Mouse (Mus musculus) c-Kit-positive CD71-negative TER-119-negative erythroid progenitor cells, embryonic 14.5 days (primary cell): ENCODE results near the gene Zscan20.

Experiments used
- DNase-seq: peaks from one replicate; pipeline ENCODE4 v3.0.0-alpha.2; 2013; ENCODE audit warnings: low read depth

Zscan20 gene

DNA sequence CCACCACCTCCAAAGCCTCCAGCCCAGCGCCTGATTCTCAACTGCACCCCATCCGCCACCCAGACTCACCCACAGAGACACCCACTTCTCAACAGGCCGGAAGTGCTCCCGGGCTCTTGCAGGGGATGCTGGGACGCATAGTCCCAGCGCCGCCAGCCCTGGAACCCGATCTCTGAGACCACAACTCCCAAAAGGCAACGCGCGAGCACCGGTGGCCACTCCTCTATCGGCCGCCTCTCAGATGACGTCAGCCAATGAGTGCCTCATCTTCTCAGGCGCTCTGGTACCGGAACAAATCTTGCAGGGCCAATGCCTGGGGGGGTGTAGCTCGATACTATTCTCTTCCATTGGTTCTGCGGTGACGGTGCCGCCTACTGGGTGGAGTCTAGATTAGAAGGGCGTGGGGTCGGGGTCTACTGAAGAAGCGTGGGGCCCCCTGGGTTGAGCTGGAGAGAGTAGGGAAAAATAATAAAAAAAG lies at the start of gene Zscan20:
Gene Zscan20, minus strand, starts transcription at position 174 of the 478 bp plus-strand sequence.
- DNase-seq, result peak; percentile 96

GRCm38 (mm10) chr4:128655446-128655845 lies 45.5 kb upstream of the Zscan20 start:
- DNase-seq, result no peak

- DNase-seq, result peak; percentile 86
Observed at GRCm38 (mm10) chr4:128654505-128655381, 44.8 kb upstream of the Zscan20 start, which contains the start of gene Phc2. TSS of gene Phc2 (plus strand) at chr4:128654702.

DNA sequence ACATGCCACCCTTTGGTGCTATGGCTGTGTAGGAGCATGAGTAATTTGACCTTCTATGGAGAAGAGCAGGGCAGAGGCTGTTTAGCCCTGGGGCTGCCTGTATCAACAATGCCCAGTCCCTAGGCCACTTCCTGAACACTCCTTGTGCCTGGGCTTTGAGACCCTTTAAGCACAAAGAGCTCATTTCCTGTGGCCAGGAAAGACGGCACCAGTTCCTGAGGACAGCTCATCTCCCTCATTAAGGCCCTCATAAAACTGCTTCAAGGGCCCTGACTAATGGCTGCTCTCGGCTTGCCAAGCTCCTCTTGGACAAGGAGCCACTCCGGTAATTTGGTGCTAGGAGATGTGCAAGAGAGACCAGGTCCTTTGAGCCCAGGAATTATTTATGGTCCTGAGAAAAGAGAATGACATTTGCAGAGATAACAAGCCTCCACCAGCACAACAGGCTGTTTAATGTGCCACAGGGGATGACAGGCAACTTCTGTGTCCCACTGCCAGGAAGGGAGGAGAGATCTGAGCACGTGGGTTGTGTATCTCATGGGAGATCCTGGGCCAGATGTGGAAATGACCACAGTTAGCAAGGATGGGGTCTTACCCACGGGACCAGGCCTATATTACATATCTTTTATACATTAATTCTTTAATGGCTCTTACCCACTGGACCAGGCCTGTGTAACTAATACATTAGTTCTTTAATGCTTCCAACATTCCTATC lies 42.8 kb upstream of the Zscan20 start:
- no peak for DNase-seq

GRCm38 (mm10) chr4:128651530-128651929 lies 41.6 kb upstream of the Zscan20 start:
- DNase-seq, result no peak

DNA sequence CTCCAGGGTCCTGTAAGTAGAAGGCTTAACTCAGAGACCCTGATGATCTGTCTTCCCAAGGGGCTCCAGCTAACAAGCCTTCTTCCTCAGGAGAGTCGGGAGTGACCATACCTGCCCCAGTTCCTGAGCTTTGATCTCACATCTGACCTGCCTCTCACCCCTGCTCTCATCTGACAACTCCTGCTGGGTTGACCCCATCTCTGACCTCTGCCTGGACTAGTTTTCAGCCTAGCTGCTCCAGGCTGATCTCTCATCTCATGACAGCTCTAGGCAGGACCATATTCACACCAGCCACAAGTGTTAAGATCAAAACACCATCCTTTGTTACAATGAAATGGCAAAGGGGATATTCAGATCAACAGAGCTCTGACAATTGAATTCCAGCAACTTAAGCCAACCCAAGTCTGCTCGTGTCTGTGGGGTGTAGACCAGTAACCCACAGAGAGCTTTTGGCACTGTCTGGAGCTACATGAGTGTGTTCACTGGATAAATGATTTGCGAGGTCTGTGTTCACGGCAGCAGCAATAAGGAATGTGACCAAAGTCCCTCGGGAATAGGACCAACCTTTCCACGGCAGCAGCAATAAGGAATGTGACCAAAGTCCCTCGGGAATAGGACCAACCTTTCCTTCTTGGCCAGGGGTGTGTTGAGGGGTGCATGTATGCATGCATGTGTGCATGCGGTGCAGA lies 38.8 kb upstream of the Zscan20 start:
- no peak for DNase-seq

DNA sequence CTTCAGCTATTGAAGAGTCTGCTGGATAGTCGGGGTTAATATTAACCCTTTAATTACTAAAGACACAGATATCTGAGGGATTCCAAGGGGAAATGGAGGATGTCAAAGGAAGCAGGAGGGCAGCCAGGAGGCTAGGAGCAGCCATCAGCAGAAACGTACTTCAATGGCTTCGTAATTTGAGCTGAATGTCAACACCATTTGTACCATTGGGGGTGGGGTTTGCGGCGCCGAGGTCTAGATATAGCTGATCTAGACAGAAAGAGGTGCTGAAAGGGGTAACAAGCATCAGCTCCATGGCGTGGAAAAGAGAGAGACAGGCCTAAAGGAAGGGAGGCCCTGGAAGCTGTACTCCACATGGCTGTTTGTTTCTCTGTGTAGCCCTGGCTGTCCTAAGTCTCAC lies 36.9 kb upstream of the Zscan20 start:
- DNase-seq, result no peak

- no peak for DNase-seq
Observed at GRCm38 (mm10) chr4:128645896-128646295, 36.0 kb upstream of the Zscan20 start.

DNA sequence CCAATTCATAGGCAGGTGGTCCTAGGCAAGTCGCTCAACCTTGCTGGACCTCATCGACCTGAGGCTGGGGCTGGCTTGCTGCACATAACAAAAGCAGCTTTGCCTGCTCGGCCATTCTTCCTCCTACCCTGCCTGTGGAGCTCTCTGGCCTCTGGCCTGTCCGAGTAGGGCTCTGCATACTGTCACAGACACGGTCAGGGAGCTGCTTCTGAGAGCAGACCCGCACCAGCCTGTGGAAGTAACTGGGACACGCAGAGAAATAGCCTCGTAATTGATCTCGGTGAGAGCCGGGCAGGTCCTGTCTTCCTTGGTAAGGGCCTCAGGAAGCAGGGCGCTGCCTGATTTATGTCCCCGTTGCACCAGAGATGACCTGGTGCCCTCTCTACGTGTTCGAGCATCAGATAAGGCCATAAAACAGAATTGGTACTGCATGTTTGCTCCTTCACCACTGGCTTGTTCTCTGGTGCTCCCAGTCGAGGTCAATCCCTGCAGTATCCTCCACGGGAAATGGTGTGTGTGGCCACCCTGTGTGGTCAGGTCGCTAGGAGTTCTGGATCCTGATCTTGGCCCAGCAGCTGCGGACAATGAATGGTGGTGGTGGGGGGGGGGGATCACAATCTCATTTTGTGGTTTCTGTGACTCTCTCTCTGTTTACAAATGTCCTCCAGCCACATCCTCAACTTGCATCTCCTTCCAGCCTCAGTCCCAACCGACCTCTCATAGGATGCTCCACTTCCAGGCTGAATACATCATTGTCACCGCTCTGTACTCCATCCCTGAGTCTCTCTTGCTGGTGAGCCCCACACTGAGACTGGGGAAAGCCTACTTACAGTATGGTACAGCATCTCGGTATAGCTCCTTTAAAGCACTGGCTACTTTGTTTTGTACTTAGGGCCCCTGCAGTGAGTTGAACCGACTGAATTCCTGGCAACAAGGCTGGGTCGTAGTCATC lies 32.1 kb upstream of the Zscan20 start:
- DNase-seq, result no peak

- no peak for DNase-seq
Observed at GRCm38 (mm10) chr4:128638265-128638923, 28.5 kb upstream of the Zscan20 start.

- DNase-seq, result no peak
Observed at GRCm38 (mm10) chr4:128637250-128637649, 27.4 kb upstream of the Zscan20 start.

- no peak for DNase-seq
Observed at GRCm38 (mm10) chr4:128635894-128636585, 26.1 kb upstream of the Zscan20 start.

DNA sequence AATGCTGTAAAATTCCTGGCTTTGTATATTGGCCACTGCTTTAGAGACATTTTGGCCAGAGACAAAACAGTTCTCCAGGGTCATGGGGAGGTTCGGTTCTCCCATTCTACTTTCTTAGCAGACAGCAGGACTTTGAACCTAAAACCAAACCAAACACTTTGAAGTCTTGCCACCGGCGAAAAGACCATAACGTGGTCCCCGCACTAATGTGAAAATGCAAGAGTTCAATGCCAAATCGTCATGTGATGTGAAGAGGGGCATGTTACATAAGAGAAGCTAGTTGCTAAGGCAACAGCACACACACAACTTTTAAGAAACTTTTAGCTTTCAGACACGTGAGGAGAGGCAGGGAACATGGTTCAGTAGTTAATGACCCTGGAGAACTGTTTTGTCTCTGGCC lies 25.6 kb upstream of the Zscan20 start:
- no peak for DNase-seq

- no peak for DNase-seq
Observed at GRCm38 (mm10) chr4:128621109-128621508, 11.2 kb upstream of the Zscan20 start.

DNA sequence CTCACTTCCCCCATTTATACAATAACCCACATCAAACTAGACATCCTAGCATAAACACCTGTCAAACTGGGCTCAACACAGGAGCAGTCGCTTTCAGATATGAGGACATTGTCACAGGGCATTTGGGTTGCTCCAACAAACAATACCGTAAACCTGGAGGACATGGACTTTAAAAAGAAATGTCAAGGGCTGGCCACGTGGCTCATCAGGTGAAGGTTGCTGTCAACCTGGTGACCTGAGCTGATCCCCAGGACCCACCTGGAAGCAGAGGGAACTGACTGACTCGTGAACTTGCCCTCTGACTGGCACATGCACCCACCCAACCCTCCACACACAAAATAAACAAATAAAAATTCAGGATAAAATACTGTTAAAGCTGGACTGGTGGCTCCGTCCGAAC lies 10.7 kb upstream of the Zscan20 start:
- no peak for DNase-seq

GRCm38 (mm10) chr4:128618963-128619362 lies 9.1 kb upstream of the Zscan20 start:
- no peak for DNase-seq

DNA sequence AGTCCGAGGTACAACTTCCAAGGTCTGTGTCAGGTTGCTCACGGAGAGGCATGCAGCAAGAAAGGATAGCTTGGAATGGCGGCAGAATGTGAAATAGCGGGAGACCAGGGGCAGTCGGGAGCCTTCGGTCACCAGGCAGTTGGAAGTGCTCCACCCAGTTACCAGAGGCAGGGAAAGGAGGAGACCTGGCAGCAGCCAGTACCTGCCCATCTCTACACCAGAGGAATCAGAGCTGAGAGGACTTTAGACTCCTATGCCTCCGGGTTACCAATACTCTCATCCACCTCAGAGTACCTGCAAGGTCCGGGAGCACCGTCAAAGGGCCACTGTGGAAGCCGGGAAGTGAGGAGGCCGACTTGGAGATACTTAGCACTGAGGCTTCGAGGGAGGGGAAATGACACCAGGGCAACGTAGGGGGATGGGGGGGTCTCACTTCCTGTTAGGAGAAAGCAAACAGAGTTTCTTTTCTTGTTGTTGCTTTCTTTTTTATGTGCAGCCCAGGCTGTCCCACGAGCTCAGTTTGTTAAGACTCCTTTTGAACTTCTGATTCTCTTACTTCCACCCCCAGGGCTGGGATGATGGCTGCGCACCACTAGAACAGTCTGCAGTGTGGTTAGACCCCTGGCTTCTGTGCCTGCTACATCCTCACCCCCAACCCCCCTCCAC lies 8.5 kb upstream of the Zscan20 start, which contains the start of gene Tlr12:
Gene Tlr12, minus strand, starts transcription at position 374 of the 666 bp plus-strand sequence.
- DNase-seq, result no peak

- no peak for DNase-seq
Observed at GRCm38 (mm10) chr4:128617363-128618120, 7.6 kb upstream of the Zscan20 start.

GRCm38 (mm10) chr4:128615761-128616160 lies 5.9 kb upstream of the Zscan20 start:
- no peak for DNase-seq
